Mouse (Mus musculus) lung, embryonic 14.5 days (tissue): ENCODE data around the gene Pikfyve. TPM values are rescaled to one million over a fixed set of nuclear protein-coding genes. Genes with fewer than 3 reads are reported as not detected.
"Not testable (repeated sequence)": the region's sequence is repeated elsewhere in the genome, so short reads cannot be mapped to it uniquely, and the experiment has no call there.

Experiments
- ATAC-seq: fragments of 200-750 bp; cut with Nextera tagmentation; 2 replicates; pipeline ENCODE4 v1.8.0; 2017; ENCODE audit warnings: mild to moderate bottlenecking, moderate TSS enrichment, moderate library complexity; ENCODE audit not compliant: insufficient read depth
- DNase-seq: peaks from one replicate; pipeline ENCODE4 v3.0.0-alpha.2; 2015
- H3K27ac ChIP-seq: fragments of 300-500 bp; sonication (generic); 2 replicates; pipeline ENCODE4 v1.5.1; 2014; ENCODE audit warnings: low read depth, mild to moderate bottlenecking, moderate library complexity
- H3K27me3 ChIP-seq: fragments of 300-500 bp; sonication (generic); 2 replicates; pipeline ENCODE4 v1.6.1; 2014; ENCODE audit warnings: low read length, control low read depth; ENCODE audit not compliant: insufficient read depth
- H3K36me3 ChIP-seq: fragments of 300-500 bp; sonication (generic); 2 replicates; pipeline ENCODE4 v1.6.1; 2014; ENCODE audit warnings: control low read depth; ENCODE audit not compliant: insufficient read depth
- H3K4me1 ChIP-seq: fragments of 300-500 bp; sonication (generic); 2 replicates; pipeline ENCODE4 v1.6.1; 2014; ENCODE audit warnings: antibody characterized with exemption, control low read depth; ENCODE audit not compliant: insufficient read depth
- H3K4me2 ChIP-seq: fragments of 300-500 bp; sonication (generic); 2 replicates; pipeline ENCODE4 v1.6.1; 2014; ENCODE audit warnings: mild to moderate bottlenecking
- H3K4me3 ChIP-seq: fragments of 300-500 bp; sonication (generic); 2 replicates; pipeline ENCODE4 v1.5.1; 2014; ENCODE audit warnings: low read depth, low read length
- H3K9ac ChIP-seq: fragments of 300-500 bp; sonication (generic); 2 replicates; pipeline ENCODE4 v1.6.1; 2014
- H3K9me3 ChIP-seq: fragments of 300-500 bp; sonication (generic); 2 replicates; pipeline ENCODE4 v1.6.1; 2016; ENCODE audit warnings: low read depth, low read length, control low read depth
- CTCF ChIP-seq: IDR thresholded peaks from 2 replicates; pipeline ENCODE4 v1.5.1; 2016; ENCODE audit warnings: antibody characterized with exemption, low read depth
- WGBS: fragments of 180-500 bp; shearing (Covaris S2); extraction: QIAGEN DNeasy Blood & Tissue Kit; methylation state at CpG from one replicate; pipeline ENCODE4 v1.1.7; 2014; 5-methylcytosine and 5-hydroxymethylcytosine counted together
- polyA plus RNA-seq: library from polyadenylated mRNA; unstranded; fragments of >200 nt; fragmentation: Nextera tagmentation; extraction: Ambion mirVana; gene quantifications from 2 replicates; pipeline ENCODE4 v1.2.1, GENCODE M21; 2014

Gene Pikfyve
- polyA plus RNA-seq, 1 experiment from 2014 or later, result 15.5 TPM

GRCm38 (mm10) chr1:65198861-65199260, 12.4 kb downstream of the Pikfyve start:
- ATAC-seq (no peak), DNase-seq (no peak)
- no peak overlapping the region for H3K27ac ChIP-seq
- WGBS, result 94% methylated on average over 2 of the region's 2 CpGs
- H3K9me3 ChIP-seq, result no peaks in the 10 kb centered on the region
- H3K9ac ChIP-seq, result no peak overlapping the region
- no peaks in the 10 kb centered on the region for H3K4me1 ChIP-seq
- peaks cover 22% of the 10 kb centered on the region; the same call in 1 of the 2 replicates for H3K36me3 ChIP-seq
- H3K4me3 ChIP-seq, result no peak overlapping the region
- TF ChIP-seq CTCF, result no peak
- H3K4me2 ChIP-seq, result no peak overlapping the region
- no peaks in the 10 kb centered on the region for H3K27me3 ChIP-seq

- TF ChIP-seq CTCF, result no peak
- Histone ChIP-seq H3K4me3 (no peak overlapping the region), H3K36me3 (peaks cover 31% of the 10 kb centered on the region), H3K4me1 (no peaks in the 10 kb centered on the region), H3K9ac (no peak overlapping the region), H3K9me3 (no peaks in the 10 kb centered on the region), H3K4me2 (no peak overlapping the region), H3K27ac (no peak overlapping the region), H3K27me3 (no peaks in the 10 kb centered on the region)
- DNase-seq (no peak), ATAC-seq (no peak)
- 79% methylated on average over 1 of the region's 1 CpGs for WGBS
Observed at GRCm38 (mm10) chr1:65204299-65204698, 17.8 kb downstream of the Pikfyve start.

- Histone ChIP-seq H3K4me1 (no peaks in the 10 kb centered on the region), H3K36me3 (0 out of 2 replicates have a peak, but pooled peaks cover 5% of the 10 kb centered on the region), H3K4me3 (no peak overlapping the region), H3K27me3 (no peaks in the 10 kb centered on the region), H3K9ac (no peak overlapping the region), H3K9me3 (0 out of 2 replicates have a peak, but pooled peaks cover 3% of the 10 kb centered on the region), H3K4me2 (no peak overlapping the region), H3K27ac (no peak overlapping the region)
- DNase-seq (no peak), ATAC-seq (no peak)
- TF ChIP-seq CTCF, result no peak
- 78% methylated on average over 2 of the region's 2 CpGs for WGBS
Observed at GRCm38 (mm10) chr1:65213214-65213613, 26.7 kb downstream of the Pikfyve start.

- no peak for TF ChIP-seq CTCF
- peaks cover 17% of the 10 kb centered on the region for H3K36me3 ChIP-seq
- WGBS, result 87% methylated on average over 2 of the region's 2 CpGs
- H3K27ac ChIP-seq, result no peak overlapping the region
- H3K9me3 ChIP-seq, result no peaks in the 10 kb centered on the region
- DNase-seq (no peak), ATAC-seq (no peak)
- H3K4me2 ChIP-seq, result no peak overlapping the region
- no peak overlapping the region for H3K9ac ChIP-seq
- no peaks in the 10 kb centered on the region for H3K27me3 ChIP-seq
- H3K4me3 ChIP-seq, result no peak overlapping the region
- no peaks in the 10 kb centered on the region for H3K4me1 ChIP-seq
Observed at GRCm38 (mm10) chr1:65217567-65217966, 31.1 kb downstream of the Pikfyve start.

GRCm38 (mm10) chr1:65217972-65218371, 31.5 kb downstream of the Pikfyve start:
- no peak for TF ChIP-seq CTCF
- Histone ChIP-seq H3K4me1 (no peaks in the 10 kb centered on the region), H3K9me3 (no peaks in the 10 kb centered on the region), H3K27ac (no peak overlapping the region), H3K4me2 (no peak overlapping the region), H3K9ac (no peak overlapping the region), H3K36me3 (peaks cover 17% of the 10 kb centered on the region), H3K4me3 (no peak overlapping the region), H3K27me3 (no peaks in the 10 kb centered on the region)
- ATAC-seq, result no peak
- 91% methylated on average over 1 of the region's 1 CpGs for WGBS
- DNase-seq, result no peak

- H3K4me2 ChIP-seq, result no peak overlapping the region
Observed at GRCm38 (mm10) chr1:65223654-65224053, 37.2 kb downstream of the Pikfyve start.

GRCm38 (mm10) chr1:65227681-65228080, 41.2 kb downstream of the Pikfyve start:
- no peak for TF ChIP-seq CTCF
- Histone ChIP-seq H3K4me1 (no peaks in the 10 kb centered on the region), H3K27me3 (no peaks in the 10 kb centered on the region), H3K9me3 (no peaks in the 10 kb centered on the region), H3K27ac (no peak overlapping the region), H3K4me3 (no peak overlapping the region), H3K4me2 (no peak overlapping the region), H3K36me3 (peaks cover 18% of the 10 kb centered on the region; the same call in 1 of the 2 replicates), H3K9ac (no peak overlapping the region)
- 94% methylated on average over 2 of the region's 2 CpGs for WGBS
- DNase-seq (no peak), ATAC-seq (no peak)

More at GRCm38 (mm10) chr1:65223654-65224053, 37.2 kb downstream of the Pikfyve start:
- H3K4me3 ChIP-seq, result no peak overlapping the region
- no peaks in the 10 kb centered on the region for H3K4me1 ChIP-seq
- 93% methylated on average over 2 of the region's 2 CpGs for WGBS
- peaks cover 29% of the 10 kb centered on the region for H3K36me3 ChIP-seq
- no peaks in the 10 kb centered on the region for H3K9me3 ChIP-seq
- TF ChIP-seq CTCF, result no peak
- no peak overlapping the region for H3K27ac ChIP-seq
- no peak for DNase-seq
- ATAC-seq, result no peak
- H3K9ac ChIP-seq, result no peak overlapping the region
- H3K27me3 ChIP-seq, result no peaks in the 10 kb centered on the region

- H3K36me3 ChIP-seq, result peaks cover 12% of the 10 kb centered on the region; the same call in 1 of the 2 replicates
- not testable (repeated sequence) for H3K9ac ChIP-seq, DNase-seq, H3K4me2 ChIP-seq, H3K27me3 ChIP-seq, H3K27ac ChIP-seq, H3K4me3 ChIP-seq, ATAC-seq, H3K9me3 ChIP-seq, H3K4me1 ChIP-seq
- WGBS, result 86% methylated on average over 3 of the region's 3 CpGs
Observed at GRCm38 (mm10) chr1:65229768-65230167, 43.3 kb downstream of the Pikfyve start.
